Mouse (Mus musculus) E14TG2a.4 (cell line): ENCODE results near the gene Cdr2.

ENCODE experiments used
- CTCF ChIP-seq: conservative IDR thresholded peaks from 2 replicates; pipeline ENCODE4 v1.5.1; 2014; ENCODE audit warnings: low read length
- NANOG ChIP-seq: IDR thresholded peaks from 2 replicates; pipeline ENCODE4 v1.6.1; 2014; ENCODE audit warnings: borderline replicate concordance, low read length, mixed read lengths
- POU5F1 ChIP-seq: IDR thresholded peaks from 2 replicates; pipeline ENCODE4 v1.6.1; 2014; ENCODE audit warnings: low read length, borderline replicate concordance

DNA sequence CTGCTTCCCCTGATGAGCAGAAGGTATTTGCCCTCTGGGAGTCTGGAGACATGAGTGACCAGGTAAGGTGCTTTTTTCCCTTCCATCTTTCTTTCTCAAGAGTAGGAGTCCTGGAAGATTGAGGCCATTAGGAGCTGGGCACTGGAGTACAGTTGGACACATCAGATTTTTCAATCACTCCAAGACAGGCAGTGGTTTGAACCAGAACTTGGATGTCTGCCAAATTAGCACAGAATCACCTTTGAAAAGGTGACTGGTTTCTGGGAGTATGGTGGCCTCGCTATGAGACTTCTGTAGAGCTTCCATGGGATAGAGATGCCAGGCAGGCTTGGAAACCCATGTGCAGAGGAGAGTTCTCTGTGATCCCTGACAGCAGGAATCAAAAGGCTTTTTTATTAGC, 39.6 kb downstream of the Cdr2 start:
- TF ChIP-seq CTCF (no peak), POU5F1 (no peak), NANOG (no peak)
